Mouse (Mus musculus) bone marrow macrophage, adult 2 months (primary cell): ENCODE data around the gene Vgll4.

ENCODE experiments used
- CTCF ChIP-seq: IDR thresholded peaks from 2 replicates; pipeline ENCODE4 v1.5.1; 2012; ENCODE audit warnings: low read depth, mild to moderate bottlenecking, low read length, moderate library complexity
- POLR2A ChIP-seq: IDR thresholded peaks from 2 replicates; pipeline ENCODE4 v1.6.1; 2012; ENCODE audit warnings: mild to moderate bottlenecking, low read depth, low read length, borderline replicate concordance

- TF ChIP-seq CTCF, result no peak
- TF ChIP-seq POLR2A, result no peak
Observed at GRCm38 (mm10) chr6:114970386-114970785, 592 bp upstream of the Vgll4 start.
